Mouse (Mus musculus): ENCODE measurements around the gene Ttll8. TPM values are rescaled to one million over a fixed set of nuclear protein-coding genes. Genes with fewer than 3 reads are reported as not detected.

Gene Ttll8
- polyA plus RNA-seq, 1 experiment from 2014 or later, result not detected

DNA sequence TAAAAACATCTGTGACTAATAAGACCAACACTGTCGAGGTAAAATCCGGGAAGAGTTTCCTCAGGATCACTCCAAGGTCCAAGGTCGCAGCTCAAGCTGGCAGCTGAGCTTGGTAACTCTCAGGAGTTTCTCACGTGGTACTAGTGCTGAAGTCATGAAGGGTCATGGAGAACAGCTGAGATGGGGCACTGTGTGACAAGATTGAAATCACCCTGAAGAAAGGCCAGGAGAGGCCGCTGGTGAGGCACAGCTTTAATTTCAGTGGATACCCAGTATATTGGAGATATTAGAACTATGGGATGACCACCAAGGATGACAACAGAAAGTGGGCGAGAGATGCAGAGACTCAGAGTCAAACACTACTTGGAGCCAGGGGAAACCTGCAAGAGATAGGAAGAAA is 7.4 kb downstream of the Ttll8 start:
- ATAC-seq (ENCODE audit: insufficient read depth) (no peak), DNase-seq (peak; percentile 2)
- Histone ChIP-seq H3K27me3 (ENCODE audit: insufficient read depth, low read length) (no peaks in the 10 kb centered on the region), H3K4me3 (ENCODE audit: low read depth, low read length) (no peak overlapping the region), H3K27ac (ENCODE audit: low read depth) (no peak overlapping the region), H3K4me2 (no peak overlapping the region), H3K4me1 (ENCODE audit: insufficient read depth) (no peaks in the 10 kb centered on the region), H3K9me3 (ENCODE audit: low read depth, low read length) (no peaks in the 10 kb centered on the region), H3K36me3 (ENCODE audit: insufficient read depth) (no peaks in the 10 kb centered on the region), H3K9ac (no peak overlapping the region)
- 37% methylated on average over 6 of the region's 6 CpGs for WGBS
- no peak for TF ChIP-seq CTCF (IDR thresholded peaks at IDR 0.05; ENCODE audit: low read depth)

DNA sequence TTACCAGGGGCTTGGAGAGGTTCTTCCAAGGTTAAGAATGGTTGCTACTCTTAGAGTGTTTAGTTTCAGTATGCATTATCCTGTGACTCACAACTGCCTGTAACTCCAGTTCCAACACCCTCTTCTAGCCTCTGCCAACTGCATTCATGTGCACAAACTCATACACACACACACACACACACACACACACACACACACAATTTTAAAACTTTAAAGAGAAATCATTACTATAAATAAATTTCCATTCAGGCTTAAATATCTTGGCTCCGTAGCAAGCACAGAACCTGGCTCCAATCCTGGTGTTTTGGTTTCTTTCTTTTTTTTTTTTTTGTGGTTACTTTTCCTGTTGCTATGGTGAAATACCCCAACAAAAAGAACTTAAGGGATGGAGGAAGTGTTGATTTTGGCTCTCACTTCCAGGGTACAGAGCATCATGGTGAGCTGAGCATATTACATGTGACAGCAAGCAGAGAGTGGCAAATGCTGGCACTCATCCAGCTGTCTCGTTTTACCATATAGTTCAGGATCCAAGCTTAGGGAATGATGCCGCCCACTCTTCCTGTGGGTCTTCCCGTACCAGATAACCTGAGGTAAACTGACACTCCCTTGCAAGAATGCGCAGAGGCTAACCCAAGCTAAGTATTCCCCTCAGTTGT is 10.2 kb downstream of the Ttll8 start:
- Histone ChIP-seq H3K9ac (no peak overlapping the region), H3K4me1 (ENCODE audit: insufficient read depth) (no peaks in the 10 kb centered on the region), H3K36me3 (ENCODE audit: insufficient read depth) (no peaks in the 10 kb centered on the region), H3K9me3 (ENCODE audit: low read depth, low read length) (no peaks in the 10 kb centered on the region), H3K4me3 (ENCODE audit: low read depth, low read length) (no peak overlapping the region), H3K27me3 (ENCODE audit: insufficient read depth, low read length) (no peaks in the 10 kb centered on the region), H3K27ac (ENCODE audit: low read depth) (no peak overlapping the region), H3K4me2 (no peak overlapping the region)
- 70% methylated on average over 5 of the region's 5 CpGs for WGBS
- ATAC-seq (ENCODE audit: insufficient read depth), result no peak
- TF ChIP-seq CTCF (IDR thresholded peaks at IDR 0.05; ENCODE audit: low read depth), result no peak
- peak; percentile 18 for DNase-seq

DNA sequence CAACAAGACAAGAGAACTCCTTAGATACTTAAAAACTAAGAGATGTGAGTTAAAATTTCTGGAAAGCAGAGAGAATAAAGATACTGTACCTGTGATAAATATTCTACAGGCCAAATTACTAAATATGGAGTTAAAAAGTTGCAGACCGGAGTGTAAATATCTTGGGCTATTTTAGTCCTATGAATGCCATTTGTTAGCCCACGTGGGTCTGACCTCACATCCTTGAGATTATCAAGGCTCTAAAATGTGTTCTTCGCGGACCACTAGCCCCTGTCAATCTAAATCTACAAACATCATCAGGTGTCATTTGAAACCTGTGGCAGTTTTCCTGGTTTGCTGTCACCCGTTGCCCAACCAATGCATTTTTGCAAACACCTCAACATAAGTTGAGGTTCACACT is 11.4 kb downstream of the Ttll8 start:
- Histone ChIP-seq H3K4me2 (no peak overlapping the region), H3K36me3 (ENCODE audit: insufficient read depth) (no peaks in the 10 kb centered on the region), H3K4me3 (ENCODE audit: low read depth, low read length) (no peak overlapping the region), H3K4me1 (ENCODE audit: insufficient read depth) (no peaks in the 10 kb centered on the region), H3K27ac (ENCODE audit: low read depth) (no peak overlapping the region), H3K9ac (no peak overlapping the region), H3K27me3 (ENCODE audit: insufficient read depth, low read length) (no peaks in the 10 kb centered on the region), H3K9me3 (ENCODE audit: low read depth, low read length) (no peaks in the 10 kb centered on the region)
- no peak for TF ChIP-seq CTCF (IDR thresholded peaks at IDR 0.05; ENCODE audit: low read depth)
- ATAC-seq (ENCODE audit: insufficient read depth), result no peak
- 61% methylated on average over 5 of the region's 5 CpGs for WGBS
- no peak for DNase-seq

DNA sequence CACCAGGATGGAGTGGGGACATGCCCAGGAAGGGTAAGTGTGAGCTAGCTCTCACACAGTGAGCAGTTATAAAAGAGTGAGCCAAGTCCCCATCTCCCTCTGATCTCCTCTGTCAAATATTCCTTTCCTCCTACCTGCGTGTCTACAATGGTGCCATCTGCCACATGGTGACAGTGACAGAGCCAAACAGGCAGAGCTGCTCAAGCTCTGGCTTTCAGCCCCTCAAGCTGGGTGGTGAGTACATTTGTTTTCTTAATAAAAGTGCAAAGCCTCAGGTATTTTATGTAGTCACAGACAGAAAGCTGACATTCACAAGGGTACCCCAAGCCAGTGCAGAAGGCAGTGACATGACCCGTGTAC is 16.9 kb downstream of the Ttll8 start:
- no peak overlapping the region for H3K4me2 ChIP-seq
- DNase-seq (no peak), ATAC-seq (ENCODE audit: insufficient read depth) (no peak)
- no peak for TF ChIP-seq CTCF (IDR thresholded peaks at IDR 0.05; ENCODE audit: low read depth)
- no peaks in the 10 kb centered on the region for H3K27me3 ChIP-seq (ENCODE audit: insufficient read depth, low read length)
- no peak overlapping the region for H3K27ac ChIP-seq (ENCODE audit: low read depth)
- H3K36me3 ChIP-seq (ENCODE audit: insufficient read depth), result no peaks in the 10 kb centered on the region
- no peak overlapping the region for H3K9ac ChIP-seq
- no peaks in the 10 kb centered on the region for H3K9me3 ChIP-seq (ENCODE audit: low read depth, low read length)
- WGBS, result 76% methylated on average over 2 of the region's 2 CpGs
- no peaks in the 10 kb centered on the region for H3K4me1 ChIP-seq (ENCODE audit: insufficient read depth)
- H3K4me3 ChIP-seq (ENCODE audit: low read depth, low read length), result no peak overlapping the region

DNA sequence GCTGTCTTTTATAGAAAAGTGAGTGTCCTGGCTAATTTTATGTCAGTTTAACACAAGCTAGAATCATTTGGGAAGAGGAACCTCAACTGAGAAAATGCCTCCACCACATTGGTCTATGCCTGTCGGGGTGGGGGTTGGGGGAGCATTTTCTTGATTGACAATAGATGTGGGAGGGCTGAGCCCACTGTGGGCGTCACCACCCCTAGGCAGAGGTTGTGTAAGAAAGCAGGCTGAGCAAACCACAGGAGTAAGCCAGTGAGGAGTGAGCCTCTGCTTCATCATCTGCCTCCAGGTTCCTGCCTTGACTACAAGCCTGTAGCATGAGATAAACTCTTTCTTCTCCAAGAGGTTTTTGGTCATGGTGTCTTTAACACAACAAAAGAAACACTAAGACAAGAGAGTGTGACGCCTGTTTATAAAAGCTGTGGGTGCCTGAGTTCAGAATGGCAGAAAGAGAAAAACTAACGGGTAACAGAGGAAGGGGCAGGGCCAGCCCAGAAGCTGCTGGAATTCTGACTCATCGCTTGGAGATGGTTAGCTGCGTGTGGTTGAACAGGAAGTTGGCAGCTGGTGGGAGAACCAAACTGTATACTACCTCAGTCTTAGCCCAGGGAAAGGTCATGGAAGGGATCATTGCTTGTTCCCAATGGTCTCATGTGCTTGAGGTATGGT is 17.5 kb downstream of the Ttll8 start:
- no peak for DNase-seq
- H3K9ac ChIP-seq, result no peak overlapping the region
- WGBS, result 54% methylated on average over 6 of the region's 6 CpGs
- no peaks in the 10 kb centered on the region for H3K27me3 ChIP-seq (ENCODE audit: insufficient read depth, low read length)
- no peak for ATAC-seq (ENCODE audit: insufficient read depth)
- no peaks in the 10 kb centered on the region for H3K9me3 ChIP-seq (ENCODE audit: low read depth, low read length)
- no peak overlapping the region for H3K4me2 ChIP-seq
- no peak for TF ChIP-seq CTCF (IDR thresholded peaks at IDR 0.05; ENCODE audit: low read depth)
- H3K27ac ChIP-seq (ENCODE audit: low read depth), result no peak overlapping the region
- no peaks in the 10 kb centered on the region for H3K36me3 ChIP-seq (ENCODE audit: insufficient read depth)
- H3K4me3 ChIP-seq (ENCODE audit: low read depth, low read length), result no peak overlapping the region
- H3K4me1 ChIP-seq (ENCODE audit: insufficient read depth), result no peaks in the 10 kb centered on the region

DNA sequence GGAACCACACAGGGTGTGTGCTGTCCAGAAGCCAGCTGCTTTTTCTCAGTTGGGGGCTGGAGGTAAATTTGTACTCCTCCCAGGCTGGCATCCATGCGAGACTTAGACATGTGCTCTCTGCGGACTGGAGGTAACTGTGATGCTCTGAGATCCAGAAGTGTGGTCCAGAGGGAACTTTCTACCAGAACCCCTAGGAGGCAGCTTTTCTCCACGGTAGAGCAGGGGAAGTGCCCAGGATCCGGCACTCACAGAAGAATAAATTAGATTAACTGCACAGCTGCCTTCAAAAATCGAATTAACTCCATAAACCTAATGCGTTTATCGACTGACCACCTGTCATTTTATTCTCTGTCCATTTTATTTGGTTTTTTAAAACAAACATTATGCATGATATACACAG is 20.1 kb downstream of the Ttll8 start:
- no peak for ATAC-seq (ENCODE audit: insufficient read depth)
- DNase-seq, result peak; percentile 11
- Histone ChIP-seq H3K9me3 (ENCODE audit: low read depth, low read length) (no peaks in the 10 kb centered on the region), H3K36me3 (ENCODE audit: insufficient read depth) (no peaks in the 10 kb centered on the region), H3K9ac (no peak overlapping the region), H3K27me3 (ENCODE audit: insufficient read depth, low read length) (no peaks in the 10 kb centered on the region), H3K4me3 (ENCODE audit: low read depth, low read length) (no peak overlapping the region), H3K4me1 (ENCODE audit: insufficient read depth) (no peaks in the 10 kb centered on the region), H3K27ac (ENCODE audit: low read depth) (no peak overlapping the region), H3K4me2 (no peak overlapping the region)
- WGBS, result 56% methylated on average over 7 of the region's 7 CpGs
- peak; percentile 29; the same call in 1 of the 2 replicates for TF ChIP-seq CTCF (IDR thresholded peaks at IDR 0.05; ENCODE audit: low read depth)

DNA sequence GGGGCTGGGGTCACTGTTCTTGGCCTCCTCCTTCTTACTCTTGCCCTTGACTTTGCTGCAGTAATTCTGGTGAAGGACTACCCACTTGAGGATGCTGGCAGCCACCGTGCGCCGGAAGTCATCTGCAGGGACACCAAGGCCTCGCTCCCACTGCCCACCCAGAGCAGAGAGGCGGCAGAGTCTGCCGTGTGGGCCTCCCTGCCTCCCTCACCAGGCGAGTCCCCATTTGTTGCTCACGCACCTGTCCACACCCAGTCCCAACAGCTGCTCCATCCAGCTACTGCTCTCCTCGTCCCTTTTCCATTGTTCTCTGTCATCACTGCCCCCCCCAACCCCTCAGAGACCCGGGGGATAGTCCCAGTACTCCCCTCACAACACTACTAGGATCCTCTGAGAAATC is 21.6 kb downstream of the Ttll8 start:
- no peaks in the 10 kb centered on the region for H3K27me3 ChIP-seq (ENCODE audit: insufficient read depth, low read length)
- no peak for TF ChIP-seq CTCF (IDR thresholded peaks at IDR 0.05; ENCODE audit: low read depth)
- no peaks in the 10 kb centered on the region for H3K9me3 ChIP-seq (ENCODE audit: low read depth, low read length)
- H3K36me3 ChIP-seq (ENCODE audit: insufficient read depth), result no peaks in the 10 kb centered on the region
- DNase-seq (no peak), ATAC-seq (ENCODE audit: insufficient read depth) (no peak)
- 82% methylated on average over 10 of the region's 10 CpGs for WGBS
- H3K9ac ChIP-seq, result no peak overlapping the region
- no peak overlapping the region for H3K4me2 ChIP-seq
- no peaks in the 10 kb centered on the region for H3K4me1 ChIP-seq (ENCODE audit: insufficient read depth)
- H3K27ac ChIP-seq (ENCODE audit: low read depth), result no peak overlapping the region
- no peak overlapping the region for H3K4me3 ChIP-seq (ENCODE audit: low read depth, low read length)
